Mouse (Mus musculus) megakaryocyte-erythroid progenitor cell, adult 5-6 weeks (primary cell): ENCODE results near the gene Hsp90ab1. TPM values are rescaled to one million over a fixed set of nuclear protein-coding genes. Genes with fewer than 3 reads are reported as not detected.

Source experiments
- ATAC-seq: replicated peaks from 2 replicates; pipeline ENCODE4 v1.8.0; 2016; ENCODE audit warnings: mild to moderate bottlenecking, inconsistent platforms; ENCODE audit not compliant: severe bottlenecking, poor library complexity, low FRiP score, low TSS enrichment
- total RNA-seq, 2 experiments: library from RNA; stranded (forward) in 1 of 2; stranded (reverse) in 1 of 2; fragments of 200-1000, 215-1000 nt in 1 of 2; fragments of >200 nt in 1 of 2; fragmentation: Nextera tagmentation in 1 of 2; gene quantifications; 2 replicates each; pipeline ENCODE4 v1.2.3; 2014 to 2017

Gene Hsp90ab1
- total RNA-seq, 2 experiments from 2014 or later = 1,847 to 3,319 TPM

GRCm38 (mm10) chr17:45563655-45564530 lies 9.2 kb downstream of the Hsp90ab1 start, which contains the start of gene Slc35b2:
Gene Slc35b2, plus strand, starts transcription at chr17:45563874.
- peak; percentile 63 for ATAC-seq

DNA sequence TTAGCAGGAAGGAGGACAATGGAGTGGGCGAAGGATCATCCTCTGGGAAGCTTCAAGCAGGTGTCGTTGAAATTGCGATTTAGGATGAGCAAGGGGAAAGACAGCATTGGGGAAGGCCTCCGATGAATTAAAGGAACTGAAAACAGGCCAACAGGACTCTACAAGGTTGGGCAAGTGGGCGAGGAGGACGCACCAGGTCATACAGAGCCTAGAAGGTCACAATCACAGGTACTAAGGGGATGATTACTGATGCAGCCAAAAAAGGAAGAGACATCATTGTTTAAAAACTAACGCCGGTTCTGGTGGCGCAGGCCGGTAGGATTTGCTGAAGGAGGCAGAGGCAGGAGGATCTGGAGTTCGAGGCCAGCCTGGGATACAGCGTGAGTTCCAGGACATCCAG lies 9.9 kb downstream of the Hsp90ab1 start:
- ATAC-seq = no peak

- ATAC-seq = no peak
Measured at GRCm38 (mm10) chr17:45559732-45560525, 13.1 kb downstream of the Hsp90ab1 start.

GRCm38 (mm10) chr17:45557998-45558862 lies 14.8 kb downstream of the Hsp90ab1 start:
- ATAC-seq = no peak

GRCm38 (mm10) chr17:45557246-45557824 lies 15.7 kb downstream of the Hsp90ab1 start:
- no peak for ATAC-seq

- no peak for ATAC-seq
Measured at GRCm38 (mm10) chr17:45556514-45557245, 16.4 kb downstream of the Hsp90ab1 start.

DNA sequence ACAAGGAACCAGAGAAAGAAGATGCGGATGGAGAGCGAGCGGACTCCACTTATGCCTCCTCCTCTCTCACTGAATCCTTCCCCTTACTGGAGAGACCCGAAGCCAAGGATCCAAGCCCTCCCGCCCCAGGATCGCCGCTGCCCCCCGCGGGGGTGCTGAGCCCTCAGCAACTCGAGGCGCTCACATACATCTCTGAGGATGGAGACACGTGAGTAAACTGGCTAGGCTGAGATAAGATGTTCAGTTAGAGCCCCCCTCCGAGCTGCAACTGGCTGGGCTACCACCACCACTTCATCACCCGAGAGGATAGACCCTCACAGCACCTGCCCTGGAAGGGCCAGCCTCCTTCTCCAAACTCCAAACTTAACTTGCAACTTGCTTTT lies 17.0 kb downstream of the Hsp90ab1 start:
- no peak for ATAC-seq

- peak; percentile 79 for ATAC-seq
Measured at GRCm38 (mm10) chr17:45555452-45556106, 17.5 kb downstream of the Hsp90ab1 start, which contains the start of gene Nfkbie. Gene Nfkbie, plus strand, starts transcription at chr17:45555703.

- no peak for ATAC-seq
Measured at GRCm38 (mm10) chr17:45554420-45554819, 18.7 kb downstream of the Hsp90ab1 start.

- no peak for ATAC-seq
Measured at GRCm38 (mm10) chr17:45553065-45553464, 20.0 kb downstream of the Hsp90ab1 start.

DNA sequence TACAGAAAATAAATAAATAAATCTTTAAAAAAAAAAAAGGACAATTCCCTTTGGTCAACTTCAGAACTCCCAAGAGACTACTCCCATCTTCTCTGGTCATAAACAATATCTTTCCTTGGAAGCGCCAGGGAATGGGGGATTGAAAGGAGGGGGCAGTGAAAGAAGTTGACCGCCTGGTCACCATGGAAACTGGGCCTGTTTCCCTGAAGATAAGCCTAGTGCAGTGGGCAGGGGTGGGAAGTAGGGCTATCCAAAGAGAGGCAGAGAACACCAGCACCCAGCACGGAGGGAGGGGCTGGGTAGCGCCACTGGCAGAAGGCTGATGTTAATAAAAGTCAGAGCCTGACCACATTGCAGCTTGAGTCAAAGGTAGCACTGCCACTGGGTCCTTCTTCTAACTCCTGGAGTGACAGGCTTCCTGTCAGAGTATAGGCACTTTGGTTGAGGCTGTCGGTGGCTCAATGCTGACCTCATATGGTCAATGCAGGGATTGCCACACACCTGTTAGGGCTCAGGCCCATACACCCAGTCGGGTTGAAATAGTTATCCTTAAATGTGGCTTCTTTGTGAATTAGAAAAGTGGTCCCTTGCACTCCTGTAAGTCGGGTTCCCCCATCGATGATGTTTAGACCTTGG lies 21.1 kb downstream of the Hsp90ab1 start:
- ATAC-seq = peak; percentile 70

DNA sequence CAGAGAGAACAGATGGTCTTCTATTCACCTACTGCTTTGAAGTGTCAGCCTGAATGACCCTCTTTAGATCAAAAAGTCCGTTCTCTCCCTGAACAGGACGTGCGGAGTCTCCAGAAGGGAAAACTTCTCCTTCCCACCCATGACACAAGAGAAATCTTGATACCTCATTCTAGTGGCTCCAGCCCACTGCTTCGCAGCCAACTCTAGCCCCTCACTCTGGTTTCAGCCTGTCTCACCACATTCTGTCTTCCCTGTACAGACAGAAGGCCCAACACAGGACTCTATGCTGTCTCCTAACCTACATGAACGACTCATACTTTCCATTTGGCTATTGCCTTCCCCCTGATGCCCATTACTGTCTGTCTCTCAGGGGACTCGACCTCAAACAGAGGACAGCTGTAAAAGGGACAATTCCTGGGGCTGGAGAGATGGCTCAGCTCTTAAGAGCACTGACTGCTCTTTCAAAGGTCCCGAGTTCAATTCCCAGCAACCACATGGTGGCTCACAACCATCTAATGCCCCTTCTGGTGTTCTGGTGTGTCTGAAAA lies 21.7 kb downstream of the Hsp90ab1 start:
- no peak for ATAC-seq

- no peak for ATAC-seq
Measured at GRCm38 (mm10) chr17:45550253-45550652, 22.8 kb downstream of the Hsp90ab1 start.

GRCm38 (mm10) chr17:45549617-45550181 lies 23.4 kb downstream of the Hsp90ab1 start, which contains the start of gene Tmem151b:
Gene Tmem151b, minus strand, starts transcription at chr17:45549677.
- no peak for ATAC-seq

DNA sequence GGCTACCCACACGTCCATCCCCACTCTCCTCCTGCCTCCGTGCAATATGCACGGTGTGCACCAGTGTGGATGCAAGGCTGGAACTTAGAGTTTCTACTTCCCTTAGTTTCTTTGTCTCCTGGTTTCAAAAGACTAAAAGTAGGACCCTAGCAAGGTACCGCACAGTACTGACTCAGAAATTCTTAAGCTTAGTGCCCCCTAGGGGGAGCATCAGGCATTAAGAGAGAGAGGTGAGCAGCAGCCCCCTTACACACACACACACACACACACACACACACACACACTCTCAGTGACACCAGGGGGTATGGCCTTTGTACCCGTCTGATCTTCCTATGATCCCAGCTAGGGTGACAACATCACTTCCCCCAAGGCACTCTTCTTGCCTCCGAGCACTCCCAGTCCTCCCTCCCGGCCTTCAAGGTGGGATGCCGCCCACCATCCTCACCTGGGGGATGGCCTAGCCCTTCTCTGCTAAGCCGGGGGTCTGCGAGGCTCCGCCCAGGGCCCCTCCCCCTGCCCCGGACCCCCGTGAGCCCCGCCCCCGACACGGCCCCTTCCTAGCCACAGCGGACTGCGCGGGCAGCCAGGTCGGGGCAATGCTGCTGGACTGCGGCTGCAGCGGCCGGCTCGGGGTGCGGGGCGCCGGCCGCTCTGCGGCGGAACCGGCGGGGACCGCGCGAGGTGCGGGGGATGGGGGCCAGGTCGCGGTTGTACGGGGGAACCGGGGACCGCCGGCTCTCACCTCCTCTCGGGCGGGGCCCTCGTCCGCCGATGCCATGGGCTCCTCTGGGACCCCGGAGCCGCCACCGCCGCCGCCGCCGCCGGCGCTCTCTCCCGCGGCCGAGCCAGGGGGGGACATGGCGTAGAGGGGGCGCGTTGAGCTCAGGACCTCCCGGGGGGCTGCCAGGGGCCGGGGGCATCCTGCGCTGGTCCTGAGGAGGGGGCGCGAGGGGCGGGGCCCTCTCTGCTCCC lies 24.2 kb downstream of the Hsp90ab1 start:
- ATAC-seq = no peak
